Mouse (Mus musculus) Muller cell, postnatal 12 days (primary cell): ENCODE results near the gene Plcb4.
"Not testable (repeated sequence)": the region's sequence is repeated elsewhere in the genome, so short reads cannot be mapped to it uniquely, and the experiment has no call there.

Experiments
- DNase-seq: peaks from one replicate; pipeline ENCODE4 v3.0.0-alpha.2; 2015; ENCODE audit errors: inconsistent ontology term

Gene Plcb4

DNA sequence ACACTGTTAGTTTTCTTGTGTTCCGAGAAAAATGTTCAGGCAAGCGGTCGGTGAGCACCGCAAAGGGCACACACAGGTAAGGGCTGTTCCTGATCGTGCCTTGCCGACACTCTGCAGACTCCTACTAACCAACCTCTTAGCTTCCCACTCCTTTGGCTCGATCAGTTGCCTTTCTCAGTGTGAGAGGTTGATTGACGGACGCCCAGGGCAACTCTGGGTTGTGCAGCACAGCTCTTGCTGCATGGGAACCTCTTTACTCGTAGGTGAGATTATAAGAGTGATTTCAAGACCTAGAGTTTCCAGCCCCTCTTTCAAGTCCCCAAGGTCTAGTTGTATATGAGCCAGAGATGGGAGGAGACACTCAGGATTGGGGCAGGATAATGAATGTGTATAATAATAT lies 230.0 kb downstream of the Plcb4 start:
- no peak for DNase-seq

DNA sequence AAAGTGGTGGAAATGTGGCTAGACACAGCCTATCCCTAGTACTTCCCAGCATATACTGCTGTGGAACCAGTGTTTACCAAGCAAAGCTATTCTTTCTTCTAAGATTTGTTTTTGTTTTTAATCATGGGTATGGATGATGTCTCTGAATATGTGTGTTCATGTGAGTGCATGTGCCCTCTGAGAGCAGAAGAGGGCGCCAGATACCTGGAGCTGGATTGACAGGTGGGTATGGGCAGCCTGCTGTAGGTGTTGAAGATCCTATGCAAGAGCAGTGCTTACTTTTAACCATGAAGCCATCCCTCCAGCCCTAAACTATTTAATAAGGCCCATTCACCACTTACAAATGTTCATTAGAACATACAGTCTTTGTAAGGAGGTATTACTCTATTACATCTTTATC lies 231.3 kb downstream of the Plcb4 start:
- no peak for DNase-seq

DNA sequence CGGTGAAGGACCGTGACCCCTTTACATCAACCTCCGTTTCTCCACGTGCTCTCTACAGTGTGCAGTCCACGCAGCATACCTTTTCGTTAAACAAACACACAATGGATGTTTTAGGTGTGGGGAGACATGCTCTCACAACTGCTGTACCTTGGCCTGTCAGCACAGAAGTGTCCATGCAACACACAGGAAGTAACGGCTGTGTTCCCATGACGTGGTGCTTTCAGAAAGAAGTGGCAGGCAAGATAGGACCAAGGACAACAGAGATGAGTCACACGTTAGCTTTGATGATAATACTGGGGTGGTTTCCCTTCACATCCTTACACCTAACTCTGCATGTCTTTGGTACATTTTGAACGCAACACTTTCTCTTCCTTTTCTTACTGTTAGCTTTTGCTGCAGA lies 232.3 kb downstream of the Plcb4 start:
- no peak for DNase-seq

DNA sequence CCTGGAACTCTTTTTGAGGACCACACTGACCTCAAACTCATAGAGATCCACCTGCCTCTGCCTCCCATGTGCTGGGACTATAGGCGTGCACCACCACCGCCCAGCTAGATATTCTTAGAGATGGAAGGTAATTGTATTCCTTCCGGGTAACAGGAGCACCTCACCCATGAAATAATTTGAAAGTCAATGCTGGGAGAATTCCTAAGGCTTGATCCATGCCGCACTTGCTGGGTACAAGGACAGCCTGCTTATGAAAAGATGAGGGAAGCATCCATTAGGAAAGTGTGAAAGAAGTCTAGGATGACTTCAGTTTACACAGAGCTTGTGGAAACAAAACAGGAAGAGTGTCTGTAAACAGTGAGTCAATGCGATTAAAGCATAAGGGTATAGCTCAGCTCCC lies 232.9 kb downstream of the Plcb4 start:
- DNase-seq, result no peak

DNA sequence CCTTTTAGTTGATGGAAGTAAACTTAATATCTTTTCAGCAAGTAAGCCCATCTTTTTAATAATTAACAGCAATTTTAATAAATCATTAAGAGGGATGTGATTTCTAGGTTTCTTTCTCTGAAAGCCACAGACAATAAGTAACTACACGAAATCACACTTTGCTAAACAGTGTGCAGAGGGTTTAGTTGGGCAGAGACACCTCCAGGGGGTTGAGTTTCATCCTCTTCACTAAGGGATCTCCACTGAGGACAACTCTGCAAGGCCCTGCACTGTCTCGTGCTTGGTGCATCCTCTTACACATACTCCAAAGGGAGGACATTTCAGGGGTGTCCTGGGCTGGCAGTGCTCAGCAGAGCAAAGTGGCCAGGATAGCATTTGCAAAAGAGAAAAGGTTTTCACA lies 235.8 kb downstream of the Plcb4 start:
- no peak for DNase-seq

DNA sequence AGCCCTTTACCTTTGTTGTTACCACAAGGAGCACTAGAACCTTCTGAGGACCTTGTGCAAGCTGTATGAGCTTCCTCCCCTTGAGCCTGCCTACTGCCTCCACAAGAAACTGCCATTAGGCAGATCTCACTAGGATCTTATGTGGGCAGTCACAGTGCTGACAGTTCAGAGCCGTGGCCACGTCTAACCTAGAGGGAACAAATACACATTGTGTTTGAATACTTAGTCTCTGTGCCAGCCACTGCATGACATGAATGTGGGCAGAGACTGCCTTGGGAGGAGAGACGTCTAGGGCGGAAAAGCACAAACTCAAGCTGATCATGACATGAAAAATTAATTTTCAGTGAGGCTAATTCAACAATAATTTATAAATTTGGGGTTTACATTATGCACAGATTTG lies 239.2 kb downstream of the Plcb4 start:
- DNase-seq, result peak; percentile 32

DNA sequence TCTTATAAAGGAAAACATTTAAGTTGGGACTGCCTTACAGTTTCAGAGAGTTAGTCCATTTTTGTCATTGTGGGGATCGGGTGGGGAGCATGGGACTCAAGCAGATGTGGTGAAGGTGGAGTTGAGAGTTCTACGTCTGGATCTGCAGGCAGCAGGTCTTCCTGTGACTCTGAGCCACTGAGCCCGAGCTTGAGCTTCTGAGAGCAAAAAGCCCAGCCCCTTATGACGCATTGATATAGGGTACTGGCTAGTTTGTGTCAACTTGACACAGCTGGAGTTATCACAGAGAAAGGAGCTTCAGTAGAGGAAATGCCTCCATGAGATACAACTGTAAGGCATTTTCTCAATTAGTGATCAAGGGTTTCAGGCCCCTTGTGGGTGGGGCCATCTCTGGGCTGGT lies 241.1 kb downstream of the Plcb4 start:
- DNase-seq, result not testable (repeated sequence)

DNA sequence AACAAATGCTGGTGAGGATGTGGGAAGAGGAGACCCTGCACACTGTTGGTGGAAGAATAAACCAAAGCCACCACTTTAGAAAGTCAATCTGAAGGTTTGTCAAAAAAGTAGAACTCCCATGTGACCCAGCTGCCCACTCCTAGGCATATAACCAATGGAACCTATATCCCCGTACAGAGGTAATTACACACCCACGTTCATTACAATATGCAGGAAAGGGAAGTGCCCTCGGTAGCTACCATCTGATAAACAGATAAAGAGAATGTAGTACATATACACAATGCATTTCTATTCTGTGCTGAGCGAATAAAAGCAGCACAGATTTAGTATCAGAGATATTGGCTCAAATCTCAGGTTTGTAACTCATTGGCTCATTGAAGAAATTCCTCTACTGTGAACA lies 242.2 kb downstream of the Plcb4 start:
- no peak for DNase-seq

DNA sequence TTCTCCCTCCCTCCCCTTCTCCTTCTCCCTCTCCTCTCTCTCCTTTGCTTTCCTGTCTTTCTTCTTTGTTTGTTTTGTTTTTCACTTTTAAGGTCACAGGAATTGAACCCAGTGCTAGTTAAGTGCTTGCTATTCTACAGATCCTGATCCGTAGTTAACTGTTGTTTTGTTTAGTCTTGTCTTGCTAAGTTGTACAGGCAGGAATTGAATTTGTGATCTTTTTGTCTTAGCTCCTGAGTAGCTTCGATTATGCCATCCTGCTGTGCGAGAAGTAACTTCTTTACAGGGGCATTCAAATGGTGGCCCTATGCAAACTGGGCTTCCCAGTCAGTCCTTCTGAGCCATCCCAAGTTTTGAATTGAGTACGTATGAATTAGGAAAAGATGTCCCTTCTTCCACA lies 245.5 kb downstream of the Plcb4 start:
- DNase-seq, result no peak

DNA sequence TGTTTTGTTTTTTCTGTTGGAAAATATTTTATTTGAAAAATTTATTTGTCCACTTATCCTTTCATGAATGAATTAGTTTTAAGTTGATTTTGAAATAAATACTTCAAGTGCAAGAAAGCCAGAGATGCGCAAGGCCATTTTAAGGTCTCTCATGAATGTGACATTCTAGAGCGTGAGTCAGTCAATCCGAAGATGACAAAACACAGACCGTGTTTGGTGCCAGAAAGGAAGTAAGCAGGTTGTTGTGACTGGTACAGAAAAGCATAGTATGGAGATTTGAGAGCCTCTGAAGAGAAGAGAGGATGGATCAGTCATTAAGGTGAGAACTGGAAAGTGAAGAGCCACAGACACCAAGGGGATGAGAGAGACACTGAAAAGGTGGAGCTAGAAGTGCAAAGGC lies 246.0 kb downstream of the Plcb4 start:
- no peak for DNase-seq

DNA sequence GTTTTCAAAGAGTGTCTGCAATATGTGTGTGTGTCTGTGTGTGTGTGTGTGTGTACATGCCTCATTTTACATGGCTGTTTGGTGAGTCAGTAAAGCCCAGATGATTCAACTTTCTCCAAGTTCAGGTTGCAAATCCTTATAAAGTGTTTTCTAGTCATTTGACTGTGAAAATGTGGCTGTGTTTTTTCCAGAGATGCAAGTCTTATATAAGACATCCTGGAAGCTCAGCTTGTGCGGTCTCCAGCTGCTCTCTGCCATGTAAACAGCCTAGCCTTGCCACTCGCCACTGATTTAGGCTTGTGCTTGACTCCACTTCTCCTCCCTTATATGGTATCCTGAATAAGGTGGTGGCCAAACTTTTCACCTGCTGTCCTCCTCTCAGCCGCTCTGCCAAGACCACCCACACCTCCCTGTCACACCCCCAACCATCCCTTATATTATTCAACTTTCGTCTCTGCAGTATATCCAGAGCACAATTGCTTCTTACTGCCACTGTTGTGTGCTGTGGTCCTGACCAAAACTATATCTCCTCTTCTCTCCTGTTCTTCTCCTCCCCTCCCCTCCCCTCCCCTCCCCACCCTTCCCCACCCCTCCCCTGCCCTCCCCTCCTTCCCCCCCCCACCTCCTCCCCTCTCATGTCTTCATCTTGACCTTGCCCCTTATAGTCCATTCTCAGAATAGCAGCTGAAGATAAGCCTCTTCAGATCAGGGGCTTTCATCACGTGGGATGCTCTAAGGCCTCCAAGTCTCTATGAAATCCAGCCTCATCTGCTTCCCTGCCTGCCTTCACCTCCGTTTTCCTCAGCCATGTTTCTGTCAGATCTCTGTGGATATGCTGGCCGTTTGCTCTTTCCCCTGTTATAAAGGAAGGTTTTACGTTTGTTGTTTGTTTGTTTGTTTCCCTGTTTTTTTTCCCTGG lies 255.8 kb downstream of the Plcb4 start:
- peak; percentile 15 for DNase-seq

DNA sequence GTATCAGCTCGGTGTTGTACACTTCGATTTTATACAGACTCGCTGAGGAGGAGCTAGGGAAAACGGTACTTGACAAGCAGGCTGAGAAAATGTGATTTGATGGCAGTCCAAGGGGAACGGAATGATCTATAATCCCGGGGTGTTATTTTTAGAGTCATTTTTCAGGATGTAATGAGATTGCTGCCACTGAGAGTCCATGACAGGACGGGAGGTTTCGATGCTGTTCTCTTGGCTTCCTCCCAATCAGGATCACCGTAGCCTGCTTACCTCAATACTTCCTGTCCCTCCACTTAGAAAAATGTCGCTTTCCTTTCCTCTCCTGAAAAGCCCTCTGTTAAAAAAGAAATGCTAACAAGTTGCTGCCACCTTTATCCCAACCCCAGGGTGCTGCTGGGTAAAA lies 257.1 kb downstream of the Plcb4 start:
- no peak for DNase-seq

DNA sequence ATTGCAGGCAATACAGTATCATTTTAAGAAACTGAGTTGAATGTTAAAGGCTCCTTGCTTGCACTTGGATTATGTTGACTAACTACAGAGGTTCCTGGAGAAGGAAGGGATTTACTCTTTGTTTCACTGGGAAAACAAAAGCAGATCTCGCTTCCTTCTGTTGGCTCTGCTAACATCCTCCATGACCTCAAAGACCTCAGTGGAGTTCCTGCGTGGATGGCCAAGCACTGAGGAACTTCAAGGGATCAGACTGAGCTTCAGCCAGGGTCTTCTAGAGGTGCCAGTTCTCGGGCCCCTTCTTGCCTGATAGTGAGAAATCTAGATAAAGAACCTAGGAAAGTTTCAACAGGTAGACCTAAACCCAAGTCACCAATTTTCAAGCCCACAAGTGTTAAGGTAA lies 258.2 kb downstream of the Plcb4 start:
- no peak for DNase-seq

DNA sequence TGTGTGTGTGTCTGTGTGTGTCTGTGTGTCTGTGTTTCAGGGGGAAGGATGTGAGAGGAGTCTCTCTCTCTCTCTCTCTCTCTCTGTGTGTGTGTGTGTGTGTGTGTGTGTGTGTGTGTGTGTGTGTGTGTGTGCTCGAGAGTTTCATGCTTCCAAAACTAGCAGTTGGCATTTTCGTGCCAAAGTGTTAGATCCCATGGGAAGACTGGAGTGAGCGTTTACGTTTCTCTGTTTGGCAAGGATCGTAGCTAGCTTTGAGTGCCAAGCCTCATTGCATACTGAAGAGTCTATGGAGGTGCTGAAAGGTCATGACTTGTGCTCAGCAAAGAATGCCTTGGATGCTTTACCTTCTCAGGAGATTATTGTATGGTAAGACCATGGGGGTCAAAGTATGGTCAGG lies 259.3 kb downstream of the Plcb4 start:
- no peak for DNase-seq

DNA sequence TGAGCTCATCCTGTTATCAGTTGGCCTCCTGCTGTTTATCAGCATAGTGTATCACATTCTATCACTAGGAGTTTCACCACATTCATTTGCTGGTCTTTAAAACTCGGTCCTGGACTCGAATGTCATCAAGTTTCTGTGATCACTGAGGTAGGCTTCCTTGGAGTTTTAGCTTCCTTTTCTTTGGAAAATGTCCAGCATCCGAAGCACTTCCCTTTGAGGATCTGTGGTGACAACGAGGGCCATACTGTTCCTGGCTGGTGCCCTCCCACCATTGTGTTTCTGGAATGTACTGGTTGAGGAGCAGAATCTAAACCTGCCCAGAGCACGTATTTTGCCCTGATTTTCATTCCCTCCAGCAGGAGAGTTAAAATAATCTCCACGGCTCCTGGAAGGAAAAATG lies 260.8 kb downstream of the Plcb4 start:
- no peak for DNase-seq

DNA sequence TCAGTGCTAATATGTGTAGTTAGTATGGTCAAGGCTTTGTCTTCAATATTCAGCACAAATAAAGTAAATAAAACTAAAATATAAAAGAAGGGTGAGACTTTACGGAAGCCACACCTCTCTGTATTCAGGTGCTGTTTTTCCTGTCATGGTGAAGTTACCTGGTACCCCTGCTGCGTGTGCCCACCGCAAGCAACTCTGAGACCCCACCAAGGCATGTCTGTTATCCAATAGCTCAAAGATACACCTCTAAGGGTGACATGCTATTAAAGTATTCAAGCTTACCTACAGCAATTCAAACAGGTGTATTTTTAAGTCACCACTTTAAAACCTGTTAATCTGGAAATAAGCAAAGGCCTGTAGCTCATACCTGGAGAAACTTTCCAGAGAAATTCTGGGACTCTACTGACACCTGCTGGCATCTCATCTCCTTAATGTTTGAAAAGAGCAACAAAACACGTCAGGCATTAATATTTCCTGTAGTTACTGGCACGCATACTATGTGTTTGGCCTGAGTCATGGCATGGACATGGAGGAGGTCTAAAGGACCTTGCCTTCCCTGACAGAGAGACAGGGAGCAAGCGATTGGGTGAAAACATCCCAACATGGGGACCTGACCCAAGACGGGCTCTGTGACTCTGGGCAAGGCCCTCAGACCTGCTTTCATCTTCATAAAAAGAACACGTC lies 268.0 kb downstream of the Plcb4 start:
- peak; percentile 29 for DNase-seq

DNA sequence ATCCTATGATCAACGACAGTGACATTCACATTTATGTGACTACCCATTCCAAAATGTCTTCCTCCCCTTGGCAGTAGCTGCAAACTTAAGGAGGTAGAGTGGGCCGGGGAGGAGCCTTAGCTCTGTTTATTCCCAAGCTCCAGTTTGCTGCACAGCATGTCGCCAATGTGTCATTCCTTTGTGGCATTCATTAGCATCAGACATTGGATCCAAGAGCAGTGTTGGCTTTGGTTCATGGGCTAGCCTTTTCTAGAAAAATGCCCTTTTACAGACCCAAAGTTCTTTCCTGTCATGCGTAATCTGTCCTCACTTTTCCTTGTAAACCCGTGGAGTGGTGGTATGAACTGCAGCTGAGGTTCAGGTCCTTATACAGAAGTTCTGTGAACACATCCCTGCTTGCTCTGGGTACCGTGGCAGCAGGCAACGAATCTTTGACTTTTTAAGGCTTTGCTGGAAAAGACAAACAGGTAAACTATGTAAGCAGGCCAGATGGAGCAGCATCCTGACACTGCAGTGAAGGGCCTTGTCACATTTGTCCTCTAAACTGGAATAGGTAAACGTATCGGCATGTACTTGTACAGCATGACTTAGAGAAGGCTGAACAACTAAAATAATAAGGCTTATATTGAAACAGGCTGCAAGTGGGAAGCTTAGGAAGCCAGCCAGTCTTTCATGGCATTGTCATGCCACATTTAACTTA lies 270.4 kb downstream of the Plcb4 start:
- peak; percentile 69 for DNase-seq

DNA sequence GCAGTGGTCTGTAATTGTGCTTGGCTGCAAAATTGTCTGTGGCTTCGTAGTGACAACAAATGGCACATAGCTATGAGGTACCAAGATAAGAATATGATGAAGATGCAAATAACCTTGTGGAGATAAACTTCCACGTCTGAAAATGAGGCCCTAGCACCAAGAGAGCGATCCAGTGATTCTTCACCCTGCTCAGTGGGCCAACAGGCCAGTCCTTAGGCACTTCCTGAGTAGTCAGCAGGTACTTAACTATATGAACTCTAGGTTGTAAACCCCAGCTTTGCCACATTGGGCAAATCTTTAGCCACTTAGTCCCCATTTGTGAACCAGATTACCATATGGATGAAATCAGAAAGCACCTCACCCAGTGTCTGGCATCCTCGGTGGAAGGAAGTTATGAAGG lies 271.9 kb downstream of the Plcb4 start:
- DNase-seq, result no peak

DNA sequence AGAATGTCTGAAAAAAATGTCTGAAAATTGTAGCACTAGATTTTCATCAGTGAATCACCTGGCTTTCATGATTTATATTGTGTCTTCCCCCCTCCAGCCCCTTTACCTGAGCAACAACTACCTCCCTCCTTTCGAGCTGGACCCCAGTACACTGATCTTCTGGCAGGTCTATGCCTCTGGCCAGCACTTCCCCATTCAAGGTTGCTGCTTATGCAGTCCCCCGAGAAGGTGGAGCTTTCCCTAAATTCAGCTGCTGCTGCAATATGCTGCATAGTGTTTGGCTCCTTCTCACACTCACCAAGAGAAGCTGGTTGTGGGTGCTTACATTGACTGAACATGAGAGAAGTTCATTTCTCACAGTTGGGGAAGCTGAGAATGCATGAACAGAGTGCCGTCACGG lies 273.8 kb downstream of the Plcb4 start:
- DNase-seq, result no peak

DNA sequence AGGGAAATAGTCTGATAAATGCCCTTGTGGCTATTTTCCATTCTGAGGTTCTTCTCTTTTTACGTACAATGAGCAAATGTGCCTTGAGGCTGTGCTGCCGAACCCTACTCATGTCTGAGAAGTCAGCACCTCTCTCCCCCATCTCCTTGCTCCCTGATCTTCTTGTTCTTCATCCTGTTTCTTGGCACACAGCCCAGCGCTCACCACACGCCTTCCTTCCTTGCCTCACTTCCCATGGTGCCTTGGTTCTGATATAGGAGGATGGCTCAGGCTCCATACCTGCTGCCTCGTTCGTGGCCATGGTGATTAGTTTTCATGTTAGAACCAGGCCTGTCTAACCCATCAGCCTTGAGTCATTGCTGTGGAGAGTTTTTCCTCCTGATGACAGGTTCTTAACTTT lies 277.6 kb downstream of the Plcb4 start:
- DNase-seq, result no peak

DNA sequence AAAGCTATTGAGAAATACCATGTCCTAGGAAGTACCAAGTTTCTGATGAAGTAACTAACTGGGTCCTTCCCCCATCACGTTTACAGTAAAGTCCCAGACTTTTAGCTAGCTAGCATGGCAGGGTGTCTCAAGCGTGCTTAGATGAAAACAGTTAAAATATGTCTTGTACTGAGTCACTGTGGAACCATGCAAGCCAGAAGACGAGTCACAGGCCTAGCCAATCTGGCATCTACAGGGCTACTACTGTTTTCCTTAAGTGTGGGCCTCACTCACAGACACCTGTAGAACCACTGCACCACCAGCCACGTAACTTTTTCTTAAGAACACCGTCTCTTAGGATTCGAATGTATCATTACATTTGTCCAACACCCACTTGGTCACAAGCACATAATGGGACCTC lies 278.8 kb downstream of the Plcb4 start:
- DNase-seq, result peak; percentile 21

DNA sequence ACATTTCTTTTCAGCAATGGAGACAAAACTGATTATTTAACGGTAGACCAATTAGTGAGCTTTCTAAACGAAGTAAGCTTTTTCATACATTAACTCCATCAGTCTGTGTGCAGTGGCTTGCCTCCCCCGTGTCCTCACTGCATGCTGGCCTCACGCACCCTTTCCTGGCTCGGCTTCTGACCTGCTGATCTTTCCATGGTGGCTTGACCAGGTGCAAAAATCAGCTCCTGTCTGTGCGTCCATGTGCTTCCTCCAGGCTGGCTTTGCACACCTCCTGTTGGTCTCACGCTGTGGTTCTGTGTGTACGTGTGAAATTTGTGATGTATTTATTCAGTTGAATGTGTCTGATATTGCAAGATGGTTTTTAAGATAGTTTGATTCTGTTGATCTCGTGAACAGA lies 281.1 kb downstream of the Plcb4 start:
- DNase-seq, result no peak

DNA sequence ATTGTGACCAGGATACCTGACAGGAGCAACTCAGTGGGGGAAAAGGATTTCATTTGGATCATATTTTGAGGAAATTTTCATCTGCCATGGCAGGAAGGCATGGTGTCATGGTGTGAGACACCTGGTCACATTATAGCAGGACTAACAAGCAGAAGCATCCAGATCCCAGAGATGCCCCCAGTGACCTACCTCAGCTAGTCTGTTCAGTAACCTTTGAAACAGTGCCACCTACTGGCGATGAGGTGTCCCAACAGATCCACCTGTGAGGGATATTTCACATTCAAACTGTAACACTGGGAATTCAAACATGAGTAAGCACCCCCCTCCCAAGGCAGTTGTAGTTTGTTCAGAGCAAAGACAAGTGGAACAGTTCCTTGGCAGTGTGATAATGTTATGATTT lies 289.0 kb downstream of the Plcb4 start:
- no peak for DNase-seq
